Mouse (Mus musculus) MEL (cell line): ENCODE data around the gene Slc35e2. TPM values are rescaled to one million over a fixed set of nuclear protein-coding genes. Genes with fewer than 3 reads are reported as not detected.
"Not testable (repeated sequence)": the region's sequence is repeated elsewhere in the genome, so short reads cannot be mapped to it uniquely, and the experiment has no call there.

Experiments
- DNase-seq: peaks from one replicate; pipeline ENCODE4 v3.0.0; 2011; ENCODE audit warnings: low read depth, low spot score
- H3K27ac ChIP-seq: 2 replicates; pipeline ENCODE4 v1.5.1; 2012; ENCODE audit warnings: low read depth, mild to moderate bottlenecking, control low read depth, low read length, moderate library complexity; ENCODE audit not compliant: control insufficient read depth
- H3K27me3 ChIP-seq, 2 experiments: fragments of 150-350 bp in 1 of 2; sonication (generic) in 1 of 2; 2 replicates each; pipeline ENCODE4 v1.6.1; 2012; ENCODE audit warnings: low read length in 2 of 2, mild to moderate bottlenecking in 2 of 2, improper control_type of control experiment in 1 of 2, moderate library complexity in 1 of 2; ENCODE audit not compliant: insufficient read depth in 2 of 2, control insufficient read depth in 1 of 2
- H3K36me3 ChIP-seq, 2 experiments: 2 replicates each; pipeline ENCODE4 v1.6.1; 2012 to 2014; ENCODE audit warnings: low read length in 2 of 2, improper control_type of control experiment in 1 of 2, inconsistent platforms in 1 of 2, mild to moderate bottlenecking in 1 of 2; ENCODE audit not compliant: insufficient read depth in 2 of 2, control insufficient read depth in 1 of 2
- H3K4me1 ChIP-seq, 2 experiments: fragments of 150-350 bp in 1 of 2; sonication (generic) in 1 of 2; 2 replicates each; pipeline ENCODE4 v1.6.1; 2012; ENCODE audit warnings: low read length in 2 of 2, improper control_type of control experiment in 1 of 2, mild to moderate bottlenecking in 1 of 2; ENCODE audit not compliant: insufficient read depth in 2 of 2, control insufficient read depth in 1 of 2
- H3K4me3 ChIP-seq, 2 experiments: fragments of 150-350 bp in 1 of 2; sonication (generic) in 1 of 2; 2 replicates each; pipeline ENCODE4 v1.5.1; 2012; ENCODE audit warnings: low read depth in 2 of 2, low read length in 2 of 2, mild to moderate bottlenecking in 2 of 2, moderate library complexity in 2 of 2, control low read depth in 1 of 2, improper control_type of control experiment in 1 of 2; ENCODE audit not compliant: control insufficient read depth in 1 of 2, insufficient read depth in 1 of 2
- H3K79me2 ChIP-seq: 2 replicates; pipeline ENCODE4 v1.6.1; 2012; ENCODE audit warnings: mild to moderate bottlenecking, low read length, moderate library complexity; ENCODE audit not compliant: control insufficient read depth, poor library complexity, insufficient read depth
- H3K9ac ChIP-seq: 2 replicates; pipeline ENCODE4 v1.6.1; 2012; ENCODE audit warnings: low read depth, mild to moderate bottlenecking, control low read depth, low read length, moderate library complexity; ENCODE audit not compliant: control insufficient read depth, poor library complexity, severe bottlenecking
- H3K9me3 ChIP-seq: fragments of 150-350 bp; sonication (generic); replicated peaks from 2 replicates; pipeline ENCODE4 v1.6.1; 2012; ENCODE audit warnings: mild to moderate bottlenecking, low read length, improper control_type of control experiment, moderate library complexity; ENCODE audit not compliant: insufficient read depth
- CTCF ChIP-seq, 3 experiments: IDR thresholded peaks in 2 of 3; conservative IDR thresholded peaks in 1 of 3; 2 replicates each; pipeline ENCODE4 v1.5.1; 2011 to 2012; ENCODE audit warnings: low read length in 3 of 3, low read depth in 2 of 3, mild to moderate bottlenecking in 2 of 3, improper control_type of control experiment in 1 of 3, inconsistent platforms in 1 of 3, mixed read lengths in 1 of 3, moderate library complexity in 1 of 3; ENCODE audit not compliant: control insufficient read depth in 1 of 3, insufficient read depth in 1 of 3, poor library complexity in 1 of 3, severe bottlenecking in 1 of 3
- E2F4 ChIP-seq: IDR thresholded peaks from 2 replicates; pipeline ENCODE4 v1.6.1; 2011; ENCODE audit warnings: low read depth, low read length, improper control_type of control experiment, borderline replicate concordance
- GABPA ChIP-seq: IDR thresholded peaks from 2 replicates; pipeline ENCODE4 v1.6.1; 2012; ENCODE audit warnings: low read depth, mild to moderate bottlenecking, inconsistent platforms, low read length, improper control_type of control experiment, moderate library complexity
- GATA1 ChIP-seq: IDR thresholded peaks from 2 replicates; pipeline ENCODE4 v1.6.1; 2011; ENCODE audit warnings: low read depth, low read length, improper control_type of control experiment
- POLR2A ChIP-seq, 2 experiments: IDR thresholded peaks; 2 replicates each; pipeline ENCODE4 v1.6.1; 2011 to 2012; ENCODE audit warnings: low read length in 2 of 2, mild to moderate bottlenecking in 2 of 2, control low read depth in 1 of 2, improper control_type of control experiment in 1 of 2, low read depth in 1 of 2, moderate library complexity in 1 of 2; ENCODE audit not compliant: control insufficient read depth in 1 of 2, insufficient read depth in 1 of 2, poor library complexity in 1 of 2
- TCF12 ChIP-seq: IDR thresholded peaks from 2 replicates; pipeline ENCODE4 v1.6.1; 2014; ENCODE audit warnings: low read depth, mild to moderate bottlenecking, inconsistent platforms, low read length, improper control_type of control experiment, moderate library complexity
- UBTF ChIP-seq: IDR thresholded peaks from 2 replicates; pipeline ENCODE4 v1.6.1; 2012; ENCODE audit warnings: low read depth, mild to moderate bottlenecking, inconsistent platforms, low read length, improper control_type of control experiment, moderate library complexity, borderline replicate concordance; ENCODE audit not compliant: insufficient read depth
- USF2 ChIP-seq, 2 experiments: IDR thresholded peaks; 2 replicates each; pipeline ENCODE4 v1.6.1; 2011 to 2012; ENCODE audit warnings: improper control_type of control experiment in 2 of 2, low read length in 2 of 2, borderline replicate concordance in 1 of 2, inconsistent platforms in 1 of 2, low read depth in 1 of 2, mild to moderate bottlenecking in 1 of 2; ENCODE audit not compliant: insufficient read depth in 1 of 2
- ZKSCAN1 ChIP-seq: IDR thresholded peaks from 2 replicates; pipeline ENCODE4 v1.6.1; 2012; ENCODE audit warnings: low read depth, mild to moderate bottlenecking, inconsistent platforms, low read length, improper control_type of control experiment, moderate library complexity
- ZNF384 ChIP-seq: IDR thresholded peaks from 2 replicates; pipeline ENCODE4 v1.6.1; 2012; ENCODE audit warnings: low read depth, mild to moderate bottlenecking, inconsistent platforms, low read length, improper control_type of control experiment
- polyA plus RNA-seq, 2 experiments: library from polyadenylated mRNA; stranded (reverse) in 1 of 2; unstranded in 1 of 2; fragments of >175 nt in 1 of 2; fragments of >200 nt in 1 of 2; gene quantifications; 2 replicates each; pipeline versions ENCODE4 v1.2.1 to v1.2.4; 2012; ENCODE audit warnings: low replicate concordance in 2 of 2, low read depth in 1 of 2; ENCODE audit not compliant: insufficient read length in 2 of 2, insufficient read depth in 1 of 2, missing spikeins in 1 of 2
- total RNA-seq: library from RNA; depleted of rRNA; stranded (reverse); fragments of 300-350 nt; gene quantifications from 2 replicates; pipeline ENCODE4 v1.2.3, GENCODE M21; 2012; rRNA removed

Slc35e2 gene
- total and polyA plus RNA-seq, 3 experiments, result 6.4 to 9.9 TPM; not detected in 1

DNA sequence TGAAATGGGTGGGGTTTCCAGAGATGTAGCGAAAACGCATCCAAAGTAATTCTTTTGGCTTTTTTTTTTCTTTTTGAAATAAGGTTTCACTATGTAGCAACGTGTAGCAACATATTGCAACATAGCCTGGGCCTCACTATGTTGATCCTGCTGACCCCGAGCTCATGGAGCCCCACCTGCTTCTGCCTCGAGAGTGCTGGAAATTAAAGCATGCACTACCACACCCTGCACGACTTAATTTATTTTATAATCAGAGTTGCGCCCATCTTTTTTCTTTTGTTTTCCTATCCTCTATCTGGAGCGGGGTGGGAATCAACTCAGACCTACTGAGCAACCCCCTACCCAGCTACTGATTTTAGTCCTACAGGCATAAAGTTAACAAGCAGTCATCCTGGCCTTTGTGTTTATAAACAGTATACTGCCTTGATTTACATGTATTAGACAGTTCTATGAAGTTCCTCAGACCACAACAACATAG lies 68.4 kb downstream of the Slc35e2 start:
- Histone ChIP-seq H3K79me2 (peaks cover 5% of the 10 kb centered on the region; the same call in 1 of the 2 replicates), H3K4me3 (peak overlapping the region; percentile 93 to 98), H3K4me1 (peaks cover 2 to 3% of the 10 kb centered on the region in 2 experiments; a peak in 1 of 4 replicates), H3K9ac (peak overlapping the region; percentile 55), H3K27me3 (no peaks in the 10 kb centered on the region), H3K9me3 (no peaks in the 10 kb centered on the region), H3K27ac (peak overlapping the region; percentile 26; the same call in 1 of the 2 replicates), H3K36me3 (peaks cover 0 to 2% of the 10 kb centered on the region in 2 experiments; a peak in 1 of 4 replicates)
- no peak for DNase-seq
- TF ChIP-seq GABPA (no peak), POLR2A (IDR thresholded peaks at IDR 0.05; ENCODE audit: control insufficient read depth in 1 of 2, insufficient read depth in 1 of 2, low read depth in 1 of 2, low read length in 2 of 2, poor library complexity in 1 of 2) (no peak; a peak in 1 of 4 replicates), UBTF (no peak), GATA1 (no peak), E2F4 (no peak), USF2 (IDR thresholded peaks at IDR 0.05; ENCODE audit: borderline replicate concordance in 1 of 2, insufficient read depth in 1 of 2, low read depth in 1 of 2, low read length in 2 of 2) (no peak), TCF12 (no peak), ZNF384 (no peak)
- TF ChIP-seq, all 39 proteins: peak for 0

DNA sequence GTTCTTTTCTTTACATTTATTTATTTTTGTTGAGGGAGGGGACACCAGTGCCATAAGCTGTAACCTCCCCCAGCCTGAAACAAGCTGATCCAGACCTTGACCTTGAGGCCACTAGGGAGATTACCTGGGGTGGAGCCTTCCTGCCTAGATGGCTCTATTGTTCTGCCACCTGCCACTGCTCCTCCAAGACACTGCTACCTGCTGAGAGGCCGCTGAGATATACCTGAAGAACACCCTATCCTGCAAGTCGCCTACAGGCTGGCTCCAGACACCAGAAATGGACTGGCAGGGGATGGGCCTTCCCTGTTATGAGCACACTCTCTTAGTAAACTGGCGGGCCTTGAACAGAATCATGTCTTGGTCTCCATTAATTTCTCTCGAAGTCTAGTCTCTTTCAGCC lies 69.0 kb downstream of the Slc35e2 start:
- not testable (repeated sequence) for H3K27ac ChIP-seq, H3K4me1 ChIP-seq, H3K9me3 ChIP-seq, H3K79me2 ChIP-seq, H3K27me3 ChIP-seq, H3K4me3 ChIP-seq, DNase-seq, H3K9ac ChIP-seq, H3K36me3 ChIP-seq

DNA sequence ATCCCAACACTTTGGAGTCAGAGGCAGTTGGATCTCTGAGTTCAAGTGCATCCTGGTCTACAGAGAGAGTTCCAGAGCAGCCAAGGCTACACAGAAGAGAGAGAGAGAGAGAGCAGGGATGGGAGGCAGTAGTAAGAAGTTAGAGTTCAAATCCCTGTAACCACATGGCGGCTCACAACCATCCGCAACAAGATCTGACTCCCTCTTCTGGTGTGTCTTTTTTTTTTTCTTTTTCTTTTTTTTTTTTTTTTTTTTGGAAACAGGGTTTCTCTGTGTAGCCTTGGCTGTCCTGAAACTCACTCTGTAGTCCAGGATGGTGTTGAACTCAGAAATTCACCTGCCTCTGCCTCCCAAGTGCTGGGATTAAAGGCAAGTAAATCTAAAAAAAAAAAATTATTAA lies 70.9 kb downstream of the Slc35e2 start:
- Histone ChIP-seq H3K79me2 (peaks cover 5% of the 10 kb centered on the region; the same call in 1 of the 2 replicates), H3K9ac (no peak overlapping the region), H3K4me1 (peaks cover 2 to 3% of the 10 kb centered on the region in 2 experiments; a peak in 1 of 4 replicates), H3K9me3 (no peaks in the 10 kb centered on the region), H3K27me3 (no peaks in the 10 kb centered on the region), H3K4me3 (no peak overlapping the region), H3K36me3 (peaks cover 0 to 2% of the 10 kb centered on the region in 2 experiments; a peak in 1 of 4 replicates), H3K27ac (no peak overlapping the region)
- no peak for DNase-seq
- TF ChIP-seq CTCF (IDR thresholded peaks at IDR 0.05 in 2 of 3, conservative IDR thresholded peaks at IDR 0.05 in 1 of 3; ENCODE audit: control insufficient read depth in 1 of 3, insufficient read depth in 1 of 3, low read depth in 2 of 3, low read length in 3 of 3, poor library complexity in 1 of 3, severe bottlenecking in 1 of 3), result 0 out of 6 replicates have a peak, but pooled peaks of 1 of the 3 experiments have one; percentile 0
- peak; percentile 67 for TF ChIP-seq ZNF384
- TF ChIP-seq ZKSCAN1, result no peak

Other genes starting within 250 kb of the Slc35e2 start
- 0.12 TPM in 1 of 2 replicates, not detected in the other for gene Prkcz, start 240.1 kb upstream of the Slc35e2 start, total RNA-seq
- gene Prkcz, start 240.1 kb upstream of the Slc35e2 start, polyA plus RNA-seq, result under 1 TPM in 1 of 2 experiments, not detected in 1; 0.92 TPM
- 0.42 and 0.50 TPM in 2 replicates for gene Gabrd, start 203.3 kb upstream of the Slc35e2 start, total RNA-seq
- 1 to 10 TPM in 1 of 2 experiments, not detected in 1; 1.1 TPM for gene Gabrd, start 203.3 kb upstream of the Slc35e2 start, polyA plus RNA-seq
- 0.33 and 0.39 TPM in 2 replicates for gene Cfap74, start 192.2 kb upstream of the Slc35e2 start, total RNA-seq
- 1 to 10 TPM in 1 of 2 experiments, not detected in 1; 1.0 TPM for gene Cfap74, start 192.2 kb upstream of the Slc35e2 start, polyA plus RNA-seq
- not detected in 2 replicates for gene Tmem52, start 132.3 kb upstream of the Slc35e2 start, total RNA-seq
- gene Tmem52, start 132.3 kb upstream of the Slc35e2 start, polyA plus RNA-seq, result not detected
- 78.1 and 94.7 TPM in 2 replicates for gene Gnb1, start 110.1 kb upstream of the Slc35e2 start, total RNA-seq
- 100 to 1,000 TPM in 1 of 2 experiments, not detected in 1; 489 TPM for gene Gnb1, start 110.1 kb upstream of the Slc35e2 start, polyA plus RNA-seq
- 141 and 151 TPM in 2 replicates for gene Nadk, start 39.0 kb upstream of the Slc35e2 start, total RNA-seq
- 100 to 1,000 TPM in 1 of 2 experiments, 10 to 100 TPM in 1; 53.2 to 258 TPM for gene Nadk, start 39.0 kb upstream of the Slc35e2 start, polyA plus RNA-seq
- 47.9 and 56.6 TPM in 2 replicates for gene Cdk11b, start 23.4 kb downstream of the Slc35e2 start, total RNA-seq
- 100 to 1,000 TPM; 113 to 249 TPM for gene Cdk11b, start 23.4 kb downstream of the Slc35e2 start, polyA plus RNA-seq
- gene Gm10563, start 44.0 kb downstream of the Slc35e2 start, total RNA-seq, result not detected in 2 replicates
- not detected for gene Gm10563, start 44.0 kb downstream of the Slc35e2 start, polyA plus RNA-seq
- gene Mmp23, start 52.0 kb downstream of the Slc35e2 start, total RNA-seq, result 1.6 and 1.8 TPM in 2 replicates
- gene Mmp23, start 52.0 kb downstream of the Slc35e2 start, polyA plus RNA-seq, result 1 to 10 TPM in 1 of 2 experiments, not detected in 1; 2.4 TPM
- gene Mib2, start 67.8 kb downstream of the Slc35e2 start, total RNA-seq, result 21.4 and 27.7 TPM in 2 replicates
- gene Mib2, start 67.8 kb downstream of the Slc35e2 start, polyA plus RNA-seq, result 10 to 100 TPM in 1 of 2 experiments, not detected in 1; 38.3 TPM
- 1.1 and 2.6 TPM in 2 replicates for gene Fndc10, start 92.9 kb downstream of the Slc35e2 start, total RNA-seq
- gene Fndc10, start 92.9 kb downstream of the Slc35e2 start, polyA plus RNA-seq, result 1 to 10 TPM in 1 of 2 experiments, not detected in 1; 5.9 TPM
- 160 and 170 TPM in 2 replicates for gene Ssu72, start 103.4 kb downstream of the Slc35e2 start, total RNA-seq
- 100 to 1,000 TPM; 140 to 267 TPM for gene Ssu72, start 103.4 kb downstream of the Slc35e2 start, polyA plus RNA-seq
- gene Tmem240, start 133.4 kb downstream of the Slc35e2 start, total RNA-seq, result 0.13 and 0.27 TPM in 2 replicates
- under 1 TPM in 1 of 2 experiments, not detected in 1; 0.33 TPM for gene Tmem240, start 133.4 kb downstream of the Slc35e2 start, polyA plus RNA-seq
- 198 and 220 TPM in 2 replicates for gene Atad3a, start 159.7 kb downstream of the Slc35e2 start, total RNA-seq
- gene Atad3a, start 159.7 kb downstream of the Slc35e2 start, polyA plus RNA-seq, result 100 to 1,000 TPM in 1 of 2 experiments, not detected in 1; 232 TPM
- 0.33 and 0.42 TPM in 2 replicates for gene Vwa1, start 173.3 kb downstream of the Slc35e2 start, total RNA-seq
- gene Vwa1, start 173.3 kb downstream of the Slc35e2 start, polyA plus RNA-seq, result under 1 TPM in 1 of 2 experiments, not detected in 1; 0.33 TPM
- gene Tmem88b, start 184.5 kb downstream of the Slc35e2 start, total RNA-seq, result 0.10 and 0.19 TPM in 2 replicates
- under 1 TPM in 1 of 2 experiments, not detected in 1; 0.32 TPM for gene Tmem88b, start 184.5 kb downstream of the Slc35e2 start, polyA plus RNA-seq
- gene Ankrd65, start 189.0 kb downstream of the Slc35e2 start, total RNA-seq, result 0.12 TPM in 1 of 2 replicates, not detected in the other
- gene Ankrd65, start 189.0 kb downstream of the Slc35e2 start, polyA plus RNA-seq, result not detected
- 301 and 346 TPM in 2 replicates for gene Mrpl20, start 201.5 kb downstream of the Slc35e2 start, total RNA-seq
- gene Mrpl20, start 201.5 kb downstream of the Slc35e2 start, polyA plus RNA-seq, result 100 to 1,000 TPM in 1 of 2 experiments, not detected in 1; 336 TPM
- gene Ccnl2, start 211.1 kb downstream of the Slc35e2 start, total RNA-seq, result 38.2 and 46.1 TPM in 2 replicates
- 100 to 1,000 TPM in 1 of 2 experiments, 10 to 100 TPM in 1; 48.6 to 103 TPM for gene Ccnl2, start 211.1 kb downstream of the Slc35e2 start, polyA plus RNA-seq
- gene Aurkaip1, start 229.9 kb downstream of the Slc35e2 start, total RNA-seq, result 153 and 166 TPM in 2 replicates
- 100 to 1,000 TPM in 1 of 2 experiments, not detected in 1; 203 TPM for gene Aurkaip1, start 229.9 kb downstream of the Slc35e2 start, polyA plus RNA-seq
- gene Mxra8, start 238.3 kb downstream of the Slc35e2 start, total RNA-seq, result not detected in 2 replicates
- under 1 TPM in 1 of 2 experiments, not detected in 1; 0.46 TPM for gene Mxra8, start 238.3 kb downstream of the Slc35e2 start, polyA plus RNA-seq
- gene Dvl1, start 246.0 kb downstream of the Slc35e2 start, total RNA-seq, result 43.4 and 56.8 TPM in 2 replicates
- gene Dvl1, start 246.0 kb downstream of the Slc35e2 start, polyA plus RNA-seq, result 10 to 100 TPM in 1 of 2 experiments, not detected in 1; 60.3 TPM